Mouse (Mus musculus): ENCODE results near the gene Lrch1.

GRCm38 (mm10) chr14:74814848-74815789 lies 132.6 kb downstream of the Lrch1 start:
- TF ChIP-seq CTCF (IDR thresholded peaks at IDR 0.05; ENCODE audit: extremely low read depth, insufficient read depth, low read length) (no peak), POLR2A (IDR thresholded peaks at IDR 0.05; ENCODE audit: extremely low read depth, insufficient read depth, low read length) (no peak)
